Mouse (Mus musculus): ENCODE results near the gene Mvb12b. TPM values are rescaled to one million over a fixed set of nuclear protein-coding genes. Genes with fewer than 3 reads are reported as not detected.

Gene Mvb12b
- polyA plus RNA-seq, 1 experiment from 2014 or later, result 23.7 TPM

DNA sequence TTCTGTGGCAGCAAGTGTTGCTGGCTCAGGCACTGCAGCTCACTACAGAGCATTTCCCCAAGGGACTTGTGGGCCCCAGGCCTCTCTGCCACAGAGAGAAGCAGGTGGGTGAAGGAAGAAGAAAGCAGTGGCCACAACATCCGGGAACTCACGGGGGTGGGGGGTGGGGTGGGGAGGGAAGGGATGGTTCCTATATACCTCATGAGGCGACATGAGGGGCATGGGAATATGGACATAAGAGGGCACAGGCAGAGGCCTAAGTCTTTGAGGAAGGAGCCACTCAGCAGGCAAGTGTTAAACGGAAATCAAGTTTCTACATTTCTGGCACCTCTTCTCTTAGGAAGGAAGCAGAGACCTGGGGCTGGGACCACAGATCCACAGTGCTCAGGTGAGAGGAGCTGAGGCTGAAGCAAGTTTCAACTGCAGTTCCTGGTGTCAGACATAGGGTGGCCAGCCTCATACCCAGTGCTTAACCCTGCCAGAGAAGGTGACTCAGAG, 84.0 kb downstream of the Mvb12b start:
- Histone ChIP-seq H3K9me3 (no peaks in the 10 kb centered on the region), H3K4me2 (no peak overlapping the region), H3K9ac (no peak overlapping the region), H3K4me1 (peaks cover 9% of the 10 kb centered on the region), H3K36me3 (peaks cover 37% of the 10 kb centered on the region), H3K27ac (no peak overlapping the region), H3K4me3 (no peak overlapping the region), H3K27me3 (no peaks in the 10 kb centered on the region)
- WGBS, result 70% methylated on average over 4 of the region's 4 CpGs
- ATAC-seq (ENCODE audit: insufficient number of reproducible peaks, insufficient read depth, low FRiP score, low TSS enrichment, low read depth), result no peak

DNA sequence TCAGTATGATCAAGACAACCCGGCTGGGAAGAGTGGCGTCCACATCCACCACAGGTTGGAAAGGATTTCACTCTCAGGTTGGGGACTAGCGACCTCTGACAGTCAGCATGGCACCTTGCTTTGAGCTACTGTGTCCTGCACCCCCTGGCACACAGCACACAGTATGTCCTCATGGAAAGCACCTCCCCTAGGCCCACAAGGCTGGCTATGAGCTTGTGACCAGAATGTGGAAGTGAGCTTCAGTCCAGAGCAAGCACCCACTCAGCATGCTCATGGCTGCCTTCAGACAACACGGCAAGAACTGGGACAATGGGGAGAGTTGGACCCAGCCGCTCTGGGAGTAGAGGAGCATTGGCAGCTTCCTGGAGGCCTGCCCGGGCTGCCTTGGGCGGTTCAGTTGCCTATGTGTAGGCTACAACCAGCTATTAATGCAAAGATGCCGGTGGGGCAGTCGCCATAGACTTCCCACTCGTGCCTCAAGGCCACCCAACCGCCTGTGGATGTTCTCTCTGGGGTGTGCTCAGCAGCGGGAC, 84.6 kb downstream of the Mvb12b start:
- peaks cover 41% of the 10 kb centered on the region for H3K36me3 ChIP-seq
- no peak overlapping the region for H3K4me3 ChIP-seq
- WGBS, result 90% methylated on average over 12 of the region's 12 CpGs
- no peak overlapping the region for H3K4me2 ChIP-seq
- no peaks in the 10 kb centered on the region for H3K27me3 ChIP-seq
- H3K27ac ChIP-seq, result no peak overlapping the region
- no peaks in the 10 kb centered on the region for H3K9me3 ChIP-seq
- no peak overlapping the region for H3K9ac ChIP-seq
- ATAC-seq (ENCODE audit: insufficient number of reproducible peaks, insufficient read depth, low FRiP score, low TSS enrichment, low read depth), result no peak
- H3K4me1 ChIP-seq, result peaks cover 9% of the 10 kb centered on the region

- WGBS, result 54% methylated on average over 13 of the region's 13 CpGs
- peaks cover 9% of the 10 kb centered on the region for H3K4me1 ChIP-seq
Measured at GRCm38 (mm10) chr2:33801760-33802159, 86.0 kb downstream of the Mvb12b start.

GRCm38 (mm10) chr2:33801336-33801735, 86.4 kb downstream of the Mvb12b start:
- no peak for ATAC-seq (ENCODE audit: insufficient number of reproducible peaks, insufficient read depth, low FRiP score, low TSS enrichment, low read depth)
- H3K4me1 ChIP-seq, result peaks cover 9% of the 10 kb centered on the region
- no peak overlapping the region for H3K4me2 ChIP-seq
- no peak overlapping the region for H3K9ac ChIP-seq
- H3K27ac ChIP-seq, result no peak overlapping the region
- H3K36me3 ChIP-seq, result peaks cover 36% of the 10 kb centered on the region
- H3K4me3 ChIP-seq, result no peak overlapping the region
- WGBS, result 89% methylated on average over 8 of the region's 8 CpGs
- no peaks in the 10 kb centered on the region for H3K9me3 ChIP-seq
- no peaks in the 10 kb centered on the region for H3K27me3 ChIP-seq

More at GRCm38 (mm10) chr2:33801760-33802159, 86.0 kb downstream of the Mvb12b start:
- H3K36me3 ChIP-seq, result peaks cover 36% of the 10 kb centered on the region
- no peak overlapping the region for H3K4me3 ChIP-seq
- H3K4me2 ChIP-seq, result no peak overlapping the region
- H3K9ac ChIP-seq, result no peak overlapping the region
- ATAC-seq (ENCODE audit: insufficient number of reproducible peaks, insufficient read depth, low FRiP score, low TSS enrichment, low read depth), result no peak
- H3K27ac ChIP-seq, result no peak overlapping the region
- no peaks in the 10 kb centered on the region for H3K9me3 ChIP-seq
- H3K27me3 ChIP-seq, result no peaks in the 10 kb centered on the region

GRCm38 (mm10) chr2:33800221-33800620, 87.5 kb downstream of the Mvb12b start:
- WGBS, result 88% methylated on average over 6 of the region's 6 CpGs
- Histone ChIP-seq H3K27ac (no peak overlapping the region), H3K4me3 (no peak overlapping the region), H3K4me1 (peaks cover 15% of the 10 kb centered on the region), H3K36me3 (peaks cover 44% of the 10 kb centered on the region), H3K27me3 (no peaks in the 10 kb centered on the region), H3K9ac (no peak overlapping the region), H3K9me3 (no peaks in the 10 kb centered on the region), H3K4me2 (no peak overlapping the region)
- no peak for ATAC-seq (ENCODE audit: insufficient number of reproducible peaks, insufficient read depth, low FRiP score, low TSS enrichment, low read depth)

DNA sequence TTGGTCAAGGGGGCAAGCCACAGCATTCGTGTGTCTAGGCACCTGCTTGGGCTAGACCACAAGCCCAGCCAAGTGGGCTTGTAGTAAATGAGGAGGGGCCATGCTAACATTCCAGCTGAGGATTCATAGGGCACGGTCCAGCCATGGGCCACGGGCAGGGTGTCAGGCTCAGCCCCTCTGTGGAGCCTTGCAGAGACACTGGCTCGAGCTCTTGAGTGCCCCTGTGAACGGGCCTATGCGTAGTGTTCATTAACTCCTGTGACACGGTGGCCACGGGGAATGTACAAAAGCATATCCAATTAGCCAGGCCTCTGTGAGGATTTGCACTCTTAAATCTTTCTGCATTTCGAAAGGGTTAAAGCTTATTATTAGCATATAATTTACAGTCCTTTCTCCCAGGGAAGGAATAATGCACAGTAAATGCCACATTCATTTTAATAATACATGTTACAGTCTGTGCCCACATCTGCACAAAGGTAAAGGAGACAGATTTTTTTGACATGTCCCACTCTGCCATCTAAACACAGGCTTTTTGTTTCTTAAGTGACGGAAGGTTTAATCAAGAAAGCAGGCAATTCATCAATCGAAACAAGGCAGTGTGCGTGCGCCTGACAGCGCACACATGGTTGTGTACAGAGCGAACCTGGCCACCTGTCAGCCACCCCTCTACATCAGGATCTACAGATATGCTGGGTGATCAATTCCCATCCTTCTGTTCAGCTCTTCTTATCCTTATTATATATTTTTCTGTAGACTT, 91.9 kb downstream of the Mvb12b start:
- Histone ChIP-seq H3K4me1 (0 out of 2 replicates have a peak, but pooled peaks cover 12% of the 10 kb centered on the region), H3K27me3 (no peaks in the 10 kb centered on the region), H3K9me3 (no peaks in the 10 kb centered on the region), H3K9ac (no peak overlapping the region), H3K4me3 (no peak overlapping the region), H3K27ac (no peak overlapping the region), H3K4me2 (no peak overlapping the region), H3K36me3 (peaks cover 50% of the 10 kb centered on the region)
- no peak for ATAC-seq (ENCODE audit: insufficient number of reproducible peaks, insufficient read depth, low FRiP score, low TSS enrichment, low read depth)
- 84% methylated on average over 15 of the region's 15 CpGs for WGBS

GRCm38 (mm10) chr2:33795001-33795580, 92.7 kb downstream of the Mvb12b start:
- no peaks in the 10 kb centered on the region for H3K9me3 ChIP-seq
- H3K4me1 ChIP-seq, result peaks cover 16% of the 10 kb centered on the region; the same call in 1 of the 2 replicates
- WGBS, result 82% methylated on average over 7 of the region's 7 CpGs
- no peak overlapping the region for H3K27ac ChIP-seq
- no peak overlapping the region for H3K9ac ChIP-seq
- H3K36me3 ChIP-seq, result peaks cover 47% of the 10 kb centered on the region
- no peak overlapping the region for H3K4me3 ChIP-seq
- no peak overlapping the region for H3K4me2 ChIP-seq
- H3K27me3 ChIP-seq, result no peaks in the 10 kb centered on the region
- no peak for ATAC-seq (ENCODE audit: insufficient number of reproducible peaks, insufficient read depth, low FRiP score, low TSS enrichment, low read depth)

DNA sequence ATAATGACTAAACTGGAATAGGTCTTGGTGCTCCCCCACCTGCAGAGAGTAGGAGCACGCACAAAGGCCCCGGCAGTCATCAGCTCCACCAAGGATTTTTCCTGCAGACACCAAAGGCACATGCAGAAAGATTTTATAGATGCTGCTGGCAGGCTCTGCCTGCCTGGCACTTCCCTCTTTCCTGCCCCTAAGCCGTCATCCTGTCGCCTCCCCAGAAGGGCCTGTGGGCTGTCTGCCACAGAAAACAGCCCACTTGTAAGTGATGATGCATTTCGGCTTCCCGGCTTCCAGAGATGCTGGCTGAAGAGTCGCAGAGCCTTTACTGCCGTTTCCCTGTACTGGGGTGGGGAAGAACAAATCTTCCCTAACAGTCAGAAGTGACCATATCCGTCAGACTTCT, 93.3 kb downstream of the Mvb12b start:
- peaks cover 46% of the 10 kb centered on the region for H3K36me3 ChIP-seq
- H3K9me3 ChIP-seq, result no peaks in the 10 kb centered on the region
- 75% methylated on average over 9 of the region's 9 CpGs for WGBS
- no peaks in the 10 kb centered on the region for H3K27me3 ChIP-seq
- ATAC-seq (ENCODE audit: insufficient number of reproducible peaks, insufficient read depth, low FRiP score, low TSS enrichment, low read depth), result no peak
- H3K27ac ChIP-seq, result no peak overlapping the region
- H3K4me1 ChIP-seq, result peaks cover 21% of the 10 kb centered on the region; the same call in 1 of the 2 replicates
- no peak overlapping the region for H3K4me2 ChIP-seq
- H3K4me3 ChIP-seq, result no peak overlapping the region
- H3K9ac ChIP-seq, result no peak overlapping the region

DNA sequence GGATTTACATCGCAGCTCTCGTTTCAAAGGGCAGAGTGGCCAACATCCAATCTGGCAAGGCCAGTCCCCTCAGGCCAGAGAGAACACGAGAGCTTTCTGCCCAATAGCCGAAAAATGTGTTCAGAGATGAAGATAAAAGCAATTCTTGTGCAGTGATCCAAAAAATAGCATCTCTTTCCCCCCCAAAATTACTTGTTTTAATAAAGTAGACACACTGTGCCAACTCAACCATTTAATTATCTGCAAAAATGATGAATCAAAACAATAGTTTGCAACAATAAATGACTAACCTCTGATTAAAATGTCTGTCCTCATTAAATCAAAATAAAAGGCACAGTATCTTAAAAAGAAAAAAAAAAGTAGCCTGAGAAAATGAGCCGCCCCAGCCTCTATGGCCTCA, 97.4 kb downstream of the Mvb12b start:
- ATAC-seq (ENCODE audit: insufficient number of reproducible peaks, insufficient read depth, low FRiP score, low TSS enrichment, low read depth), result no peak

DNA sequence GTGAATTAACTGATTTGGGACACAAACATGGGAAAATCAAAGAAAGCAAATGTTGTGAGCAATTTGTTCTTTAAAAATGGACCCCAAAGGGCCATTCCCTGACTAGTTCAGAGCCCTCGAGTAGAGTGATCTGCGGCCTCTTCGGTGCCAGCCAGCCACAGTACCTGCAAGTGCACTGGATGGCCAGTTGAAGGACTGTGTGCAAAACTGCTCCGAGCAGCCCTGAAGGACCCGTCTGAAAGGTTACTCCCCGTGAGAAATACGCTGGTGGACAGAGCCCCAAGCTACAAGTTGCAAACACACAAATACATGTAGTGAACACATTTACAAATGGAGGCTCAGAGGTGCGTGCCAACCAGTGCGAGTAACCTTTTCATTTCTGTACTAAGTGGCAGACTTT, 98.0 kb downstream of the Mvb12b start:
- 50% methylated on average over 9 of the region's 9 CpGs for WGBS
- Histone ChIP-seq H3K4me1 (peaks cover 35% of the 10 kb centered on the region), H3K9ac (no peak overlapping the region), H3K36me3 (peaks cover 28% of the 10 kb centered on the region), H3K9me3 (no peaks in the 10 kb centered on the region), H3K4me2 (no peak overlapping the region), H3K27me3 (no peaks in the 10 kb centered on the region), H3K4me3 (no peak overlapping the region), H3K27ac (no peak overlapping the region)
- ATAC-seq (ENCODE audit: insufficient number of reproducible peaks, insufficient read depth, low FRiP score, low TSS enrichment, low read depth), result no peak

More for the DNA sequence above, 97.4 kb downstream of the Mvb12b start:
- Histone ChIP-seq H3K36me3 (peaks cover 34% of the 10 kb centered on the region), H3K4me3 (no peak overlapping the region), H3K4me2 (no peak overlapping the region), H3K9me3 (no peaks in the 10 kb centered on the region), H3K27ac (no peak overlapping the region), H3K4me1 (peaks cover 38% of the 10 kb centered on the region), H3K9ac (no peak overlapping the region), H3K27me3 (no peaks in the 10 kb centered on the region)
- WGBS, result 43% methylated on average over 5 of the region's 5 CpGs

GRCm38 (mm10) chr2:33789279-33789678, 98.5 kb downstream of the Mvb12b start:
- Histone ChIP-seq H3K36me3 (peaks cover 24% of the 10 kb centered on the region), H3K4me2 (no peak overlapping the region), H3K27me3 (no peaks in the 10 kb centered on the region), H3K4me3 (no peak overlapping the region), H3K9me3 (no peaks in the 10 kb centered on the region), H3K9ac (no peak overlapping the region), H3K27ac (no peak overlapping the region), H3K4me1 (peaks cover 31% of the 10 kb centered on the region)
- WGBS, result 17% methylated on average over 6 of the region's 6 CpGs
- no peak for ATAC-seq (ENCODE audit: insufficient number of reproducible peaks, insufficient read depth, low FRiP score, low TSS enrichment, low read depth)

GRCm38 (mm10) chr2:33788851-33789250, 98.9 kb downstream of the Mvb12b start:
- no peaks in the 10 kb centered on the region for H3K9me3 ChIP-seq
- H3K9ac ChIP-seq, result no peak overlapping the region
- H3K4me1 ChIP-seq, result peaks cover 34% of the 10 kb centered on the region
- no peak overlapping the region for H3K4me3 ChIP-seq
- ATAC-seq (ENCODE audit: insufficient number of reproducible peaks, insufficient read depth, low FRiP score, low TSS enrichment, low read depth), result no peak
- no peak overlapping the region for H3K27ac ChIP-seq
- no peaks in the 10 kb centered on the region for H3K27me3 ChIP-seq
- 72% methylated on average over 7 of the region's 7 CpGs for WGBS
- H3K4me2 ChIP-seq, result no peak overlapping the region
- H3K36me3 ChIP-seq, result peaks cover 20% of the 10 kb centered on the region

All from embryonic facial prominence, embryonic 13.5 days (tissue).